Mouse (Mus musculus): ENCODE results near the gene Erc1. TPM values are rescaled to one million over a fixed set of nuclear protein-coding genes. Genes with fewer than 3 reads are reported as not detected.
"Not testable (repeated sequence)": the region's sequence is repeated elsewhere in the genome, so short reads cannot be mapped to it uniquely, and the experiment has no call there.

Erc1 gene
- total RNA-seq, 2 experiments from 2014 or later = 47.4 to 49.2 TPM

DNA sequence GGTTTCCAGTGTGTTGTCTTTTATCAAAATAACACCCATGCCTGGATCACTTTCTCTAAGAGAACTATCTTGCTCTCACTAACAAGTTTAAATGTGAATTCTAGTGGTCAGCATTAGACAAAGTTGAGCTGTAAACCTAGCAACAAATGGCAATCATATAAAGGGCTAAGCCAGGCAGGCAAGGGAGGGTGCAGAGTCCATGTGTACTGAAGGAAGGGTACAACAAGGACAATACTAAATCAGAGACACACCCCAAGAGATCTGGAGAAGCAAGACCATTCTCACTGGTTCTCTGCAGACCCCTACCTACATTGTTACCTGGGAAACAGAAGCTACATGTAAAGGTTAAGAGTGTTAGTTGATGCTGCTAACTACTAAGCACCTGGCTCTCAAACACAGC is 161.5 kb downstream of the Erc1 start:
- no peak overlapping the region for H3K27ac ChIP-seq
- intact Hi-C loops (cut with DNase I) = no loop called here
- no peak for DNase-seq (ENCODE audit: extremely low spot score in 1 of 2, low spot score in 2 of 2)
- no peak for TF ChIP-seq CTCF (IDR thresholded peaks at IDR 0.05)
- H3K4me3 ChIP-seq = no peak overlapping the region

DNA sequence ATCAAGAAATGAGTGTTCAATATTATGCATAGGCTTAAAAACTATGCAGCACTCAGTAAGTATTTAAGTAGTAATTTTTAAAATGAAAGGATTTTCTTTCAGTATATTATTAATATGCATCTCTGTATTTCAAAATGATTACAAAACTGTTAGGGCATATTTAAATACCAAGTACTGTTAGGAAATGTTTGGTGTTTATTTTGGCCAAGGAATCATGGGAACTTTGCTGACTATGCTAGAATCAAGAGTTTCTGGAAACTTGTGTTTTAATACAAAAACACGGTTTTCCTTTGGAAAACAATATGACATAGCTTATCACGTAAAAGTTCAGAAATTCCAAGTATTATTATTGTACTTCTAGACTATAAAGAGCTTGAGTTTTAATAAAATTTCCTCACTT is 167.2 kb downstream of the Erc1 start:
- no peak for DNase-seq (ENCODE audit: extremely low spot score in 1 of 2, low spot score in 2 of 2)
- TF ChIP-seq CTCF (IDR thresholded peaks at IDR 0.05) = no peak
- Histone ChIP-seq H3K4me3 (no peak overlapping the region), H3K27ac (no peak overlapping the region)
- intact Hi-C loops (cut with DNase I) = no loop called here

DNA sequence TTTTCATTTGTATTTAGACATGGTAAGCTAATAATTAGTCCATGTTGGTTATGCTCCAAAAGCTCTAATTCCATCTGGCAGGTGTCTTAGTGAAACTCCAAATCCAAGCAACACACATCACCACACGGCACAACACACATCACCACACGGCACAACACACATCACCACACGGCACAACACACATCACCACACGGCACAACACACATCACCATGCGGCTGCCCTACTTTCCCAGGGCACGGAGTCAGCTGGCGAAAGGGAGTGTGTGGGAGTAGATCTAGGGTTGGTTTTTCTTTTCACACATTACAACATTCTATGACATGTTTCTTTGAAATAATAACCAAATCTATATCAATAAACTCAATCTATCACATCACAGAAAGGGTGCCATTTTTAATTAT is 173.2 kb downstream of the Erc1 start:
- no peak for DNase-seq (ENCODE audit: extremely low spot score in 1 of 2, low spot score in 2 of 2)
- H3K4me3 ChIP-seq = no peak overlapping the region
- no peak overlapping the region for H3K27ac ChIP-seq
- no peak for TF ChIP-seq CTCF (IDR thresholded peaks at IDR 0.05)
- intact Hi-C loops (cut with DNase I) = no loop called here

DNA sequence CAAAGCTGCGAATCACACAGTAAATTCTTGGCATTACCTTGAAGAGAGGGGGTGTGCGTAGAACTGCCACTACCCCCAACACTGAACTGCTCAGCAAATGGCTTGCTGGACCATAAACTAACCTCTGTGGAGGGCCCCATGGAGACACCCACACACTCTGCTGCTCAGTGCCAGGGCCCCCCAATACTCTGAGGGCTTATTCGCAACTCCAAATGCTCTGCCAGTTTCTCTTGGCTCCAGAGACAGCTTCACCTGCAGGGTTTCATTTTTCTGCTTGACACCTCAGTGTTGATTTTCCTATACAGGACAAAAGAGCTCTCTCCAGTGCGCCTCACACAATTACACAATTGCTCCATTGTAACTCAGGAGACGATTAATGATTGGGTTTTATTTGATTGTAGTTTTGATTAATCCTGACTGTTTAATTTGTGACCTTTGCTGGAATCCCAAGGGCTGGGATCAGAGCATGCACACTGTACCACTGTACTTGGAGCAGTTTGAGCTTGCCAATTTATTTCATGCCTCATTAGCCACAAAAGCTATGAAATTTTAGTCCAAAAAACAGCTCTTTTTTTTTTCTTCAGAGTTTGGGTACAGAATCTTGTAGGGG is 173.7 kb downstream of the Erc1 start:
- intact Hi-C loops (cut with DNase I) = no loop called here
- Histone ChIP-seq H3K27ac (no peak overlapping the region), H3K4me3 (no peak overlapping the region)
- no peak for DNase-seq (ENCODE audit: extremely low spot score in 1 of 2, low spot score in 2 of 2)
- TF ChIP-seq CTCF (IDR thresholded peaks at IDR 0.05) = no peak

DNA sequence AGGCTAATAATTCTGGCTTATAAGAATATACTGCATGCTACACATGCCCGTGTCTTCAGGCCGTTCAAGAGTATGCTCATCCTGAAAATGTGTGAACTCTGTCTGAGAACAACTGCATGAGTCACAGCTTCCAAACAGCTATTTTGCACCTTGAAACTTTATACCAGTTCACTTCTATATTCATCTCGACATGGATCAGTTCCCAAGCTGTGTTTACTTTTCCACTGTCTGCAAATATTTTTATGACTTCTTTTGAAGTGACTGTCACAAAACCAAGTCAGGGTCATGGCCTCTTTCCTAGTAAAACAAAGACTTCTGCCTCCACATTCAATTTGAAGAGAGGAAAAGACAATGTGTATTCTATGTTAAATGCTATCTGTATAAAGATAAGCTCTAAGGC is 178.2 kb downstream of the Erc1 start:
- intact Hi-C loops (cut with DNase I) = no loop called here
- no peak overlapping the region for H3K4me3 ChIP-seq
- TF ChIP-seq CTCF (IDR thresholded peaks at IDR 0.05) = no peak
- DNase-seq (ENCODE audit: extremely low spot score in 1 of 2, low spot score in 2 of 2) = no peak
- H3K27ac ChIP-seq = no peak overlapping the region

DNA sequence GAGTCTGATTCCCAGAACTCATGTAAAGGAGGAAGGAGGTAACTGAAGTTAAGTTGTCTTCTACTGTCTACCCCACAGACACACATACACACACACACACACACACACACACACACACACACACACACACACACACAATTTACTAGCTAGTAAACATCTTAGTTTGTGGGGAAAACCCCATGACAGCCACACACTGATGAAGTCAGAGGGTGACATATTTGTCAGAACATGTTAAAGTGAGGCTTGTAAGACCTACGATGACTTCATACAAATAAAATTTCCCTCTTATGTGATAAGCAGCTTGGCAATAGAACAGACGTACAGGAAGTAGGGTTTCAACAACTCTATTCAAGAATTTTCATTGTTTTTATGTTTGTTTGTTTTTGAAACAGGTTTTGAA is 185.0 kb downstream of the Erc1 start:
- intact Hi-C loops (cut with DNase I) = no loop called here
- DNase-seq (ENCODE audit: extremely low spot score in 1 of 2, low spot score in 2 of 2) = no peak
- Histone ChIP-seq H3K4me3 (no peak overlapping the region), H3K27ac (no peak overlapping the region)
- no peak for TF ChIP-seq CTCF (IDR thresholded peaks at IDR 0.05)

DNA sequence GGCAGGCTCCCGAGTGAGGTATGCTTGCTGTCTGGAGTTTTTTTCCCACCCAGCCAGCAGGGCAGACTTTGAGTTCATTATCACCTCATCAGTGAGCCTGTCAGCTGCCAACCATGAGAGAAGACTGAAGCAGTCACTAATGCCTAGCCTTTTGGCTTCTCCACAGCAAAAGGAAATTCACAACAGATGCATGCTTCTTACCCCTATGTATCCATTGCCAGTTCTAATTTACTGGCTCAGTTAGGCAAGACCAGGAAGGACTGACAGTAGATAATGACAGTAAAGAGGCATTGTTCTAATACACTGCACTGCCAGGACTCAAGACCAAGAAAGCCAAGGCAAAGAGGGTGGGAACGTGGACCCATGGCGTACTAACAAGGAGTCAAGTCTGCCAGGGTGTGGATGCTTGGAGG is 186.9 kb downstream of the Erc1 start:
- intact Hi-C loops (cut with DNase I) = no loop called here
- no peak for DNase-seq (ENCODE audit: extremely low spot score in 1 of 2, low spot score in 2 of 2)

DNA sequence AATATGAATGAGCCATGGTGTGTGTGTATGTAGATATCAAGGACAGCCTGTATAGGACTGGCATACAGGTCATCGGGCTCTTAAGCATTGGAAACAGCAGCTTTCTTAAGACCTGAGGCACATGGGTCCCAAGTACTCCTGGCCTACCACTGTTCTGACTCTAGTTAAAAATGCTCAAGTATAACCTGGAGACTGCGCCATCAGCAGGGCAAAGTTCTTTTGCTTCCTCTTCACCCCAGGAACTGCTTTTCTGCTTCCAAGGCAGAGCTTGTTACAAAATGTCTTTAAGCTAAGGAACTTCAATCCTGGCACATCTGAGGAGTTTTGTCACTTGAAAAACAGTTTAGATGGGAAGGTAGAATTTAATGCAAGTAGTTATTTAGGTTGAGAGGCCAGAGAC is 189.5 kb downstream of the Erc1 start:
- no peak for TF ChIP-seq CTCF (IDR thresholded peaks at IDR 0.05)
- no peak for DNase-seq (ENCODE audit: extremely low spot score in 1 of 2, low spot score in 2 of 2)
- intact Hi-C loops (cut with DNase I) = no loop called here
- Histone ChIP-seq H3K4me3 (no peak overlapping the region), H3K27ac (no peak overlapping the region)

More for the DNA sequence above, 186.9 kb downstream of the Erc1 start:
- H3K27ac ChIP-seq = no peak overlapping the region
- no peak for TF ChIP-seq CTCF (IDR thresholded peaks at IDR 0.05)
- H3K4me3 ChIP-seq = no peak overlapping the region

DNA sequence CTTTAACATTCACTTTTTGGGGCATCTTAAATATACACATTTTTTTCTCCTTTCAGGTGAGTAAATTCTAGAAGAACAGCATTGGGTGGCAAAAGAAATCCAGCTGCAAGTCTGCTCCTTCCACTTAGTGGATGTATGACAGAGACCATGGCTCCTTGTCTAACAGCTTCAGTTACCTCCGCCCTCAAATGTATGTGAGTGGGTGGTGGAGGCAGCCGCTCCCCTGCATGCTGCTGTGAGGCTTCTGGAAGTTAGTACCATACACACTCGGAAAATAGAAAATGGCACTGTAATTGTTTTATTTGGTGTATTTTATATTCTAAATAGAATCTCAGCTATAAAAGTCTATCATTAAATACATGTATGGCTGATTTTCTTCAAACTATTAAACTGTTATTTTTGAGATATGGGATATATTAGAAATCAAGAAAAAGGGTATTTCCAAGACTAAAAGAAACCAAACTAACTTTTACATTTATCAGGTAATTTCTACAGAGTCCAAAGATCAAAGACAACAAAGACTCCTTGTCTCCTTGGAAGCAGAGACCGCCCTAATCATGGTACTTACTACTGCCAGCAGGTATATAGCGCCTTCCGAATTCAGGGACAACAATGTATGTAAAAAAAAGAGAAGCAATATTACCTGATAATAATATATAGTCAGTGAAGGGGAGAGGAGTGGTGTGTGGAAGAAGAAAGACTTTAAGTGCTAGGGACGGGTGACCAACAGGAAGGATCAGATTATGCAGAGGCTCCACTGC is 190.4 kb downstream of the Erc1 start:
- H3K4me3 ChIP-seq = no peak overlapping the region
- H3K27ac ChIP-seq = no peak overlapping the region
- DNase-seq (ENCODE audit: extremely low spot score in 1 of 2, low spot score in 2 of 2) = no peak
- intact Hi-C loops (cut with DNase I) = no loop called here
- no peak for TF ChIP-seq CTCF (IDR thresholded peaks at IDR 0.05)

DNA sequence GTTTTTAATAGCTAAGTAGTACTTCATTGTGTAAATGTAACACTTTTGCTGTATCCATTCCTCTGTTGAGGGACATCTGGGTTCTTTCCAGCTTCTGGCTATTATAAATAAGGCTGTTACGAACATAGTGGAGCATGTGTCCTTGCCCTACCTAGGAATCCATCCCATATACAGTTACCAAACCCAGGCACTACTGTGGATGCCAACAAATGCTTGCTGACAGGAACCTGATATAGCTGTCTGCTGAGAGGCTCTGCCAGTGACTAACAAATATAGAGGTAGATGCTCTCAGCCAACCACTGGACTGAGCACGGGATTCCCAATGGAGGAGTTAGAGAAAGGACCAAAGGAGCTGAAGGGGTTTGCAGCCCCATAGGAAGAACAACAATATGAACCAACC is 193.2 kb downstream of the Erc1 start:
- H3K27ac ChIP-seq; DNase-seq (ENCODE audit: extremely low spot score in 1 of 2, low spot score in 2 of 2); H3K4me3 ChIP-seq; intact Hi-C loops (cut with DNase I): not testable (repeated sequence)

DNA sequence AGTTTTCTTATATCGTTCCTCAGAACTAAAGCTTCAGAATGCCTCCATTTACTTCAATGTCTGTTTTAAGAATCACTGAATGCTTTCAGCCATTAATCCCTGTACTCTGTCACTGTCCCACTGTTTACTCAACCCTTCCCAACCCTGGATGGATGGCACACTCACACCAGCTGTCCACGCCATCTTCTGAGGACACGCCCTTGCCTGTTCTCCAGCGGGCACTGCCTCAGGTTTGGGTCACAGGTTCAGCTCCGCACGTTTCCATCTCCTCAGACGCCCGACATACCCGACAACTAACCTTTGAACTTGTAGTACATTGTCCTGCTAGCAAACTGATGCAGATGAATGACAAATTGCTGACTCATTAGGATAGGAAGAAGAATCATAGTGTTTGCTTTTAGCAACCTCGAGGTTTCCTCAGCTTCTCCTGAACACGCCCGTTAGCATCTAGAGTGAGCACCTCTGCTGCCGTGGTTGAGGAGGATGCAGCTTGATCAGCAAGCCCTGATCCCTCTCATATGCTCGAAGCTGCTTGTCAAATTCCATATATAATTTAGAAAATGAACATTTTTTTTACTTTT is 204.0 kb downstream of the Erc1 start:
- Histone ChIP-seq H3K27ac (no peak overlapping the region), H3K4me3 (no peak overlapping the region)
- no peak for DNase-seq (ENCODE audit: extremely low spot score in 1 of 2, low spot score in 2 of 2)
- intact Hi-C loops (cut with DNase I) = no loop called here
- no peak for TF ChIP-seq CTCF (IDR thresholded peaks at IDR 0.05)

DNA sequence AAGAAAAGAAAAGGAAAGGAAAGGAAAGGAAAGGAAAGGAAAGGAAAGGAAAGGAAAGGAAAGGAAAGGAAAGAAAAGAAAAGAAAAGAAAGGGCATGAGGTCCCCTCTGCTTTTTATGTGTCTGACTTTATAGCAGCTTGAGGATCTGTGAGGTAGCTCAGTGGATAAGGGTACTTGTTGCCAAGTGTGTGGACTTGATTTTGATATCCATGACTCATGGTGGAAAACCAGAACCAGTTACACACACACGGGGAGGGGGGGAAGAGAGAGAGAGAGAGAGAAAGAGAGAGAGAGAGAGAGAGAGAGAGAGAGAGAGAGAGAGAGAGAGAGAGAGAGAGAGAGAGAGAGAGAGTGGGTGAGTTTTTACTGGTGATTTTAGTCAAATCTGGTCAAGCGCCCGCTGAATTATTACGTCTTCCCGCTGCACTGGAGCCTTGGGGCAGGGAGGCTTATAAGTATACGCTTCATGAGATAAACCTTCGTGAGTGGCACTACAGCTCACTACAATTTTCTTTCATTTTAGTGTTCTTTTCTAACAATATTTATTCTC is 204.7 kb downstream of the Erc1 start:
- H3K27ac ChIP-seq = no peak overlapping the region
- no peak for TF ChIP-seq CTCF (IDR thresholded peaks at IDR 0.05)
- H3K4me3 ChIP-seq = no peak overlapping the region
- DNase-seq (ENCODE audit: extremely low spot score in 1 of 2, low spot score in 2 of 2) = no peak
- intact Hi-C loops (cut with DNase I) = no loop called here

Measured in left cerebral cortex, adult 2 months (tissue).